Mouse (Mus musculus) liver (tissue): ENCODE data around the gene Fryl.
A peak's percentile ranks its signal among the peaks of the same experiment; 100 is the strongest.

Experiments used
- DNase-seq: peaks from one replicate; pipeline ENCODE4 v3.0.0-alpha.2; 2020; ENCODE audit warnings: mixed read lengths

Gene Fryl

DNA sequence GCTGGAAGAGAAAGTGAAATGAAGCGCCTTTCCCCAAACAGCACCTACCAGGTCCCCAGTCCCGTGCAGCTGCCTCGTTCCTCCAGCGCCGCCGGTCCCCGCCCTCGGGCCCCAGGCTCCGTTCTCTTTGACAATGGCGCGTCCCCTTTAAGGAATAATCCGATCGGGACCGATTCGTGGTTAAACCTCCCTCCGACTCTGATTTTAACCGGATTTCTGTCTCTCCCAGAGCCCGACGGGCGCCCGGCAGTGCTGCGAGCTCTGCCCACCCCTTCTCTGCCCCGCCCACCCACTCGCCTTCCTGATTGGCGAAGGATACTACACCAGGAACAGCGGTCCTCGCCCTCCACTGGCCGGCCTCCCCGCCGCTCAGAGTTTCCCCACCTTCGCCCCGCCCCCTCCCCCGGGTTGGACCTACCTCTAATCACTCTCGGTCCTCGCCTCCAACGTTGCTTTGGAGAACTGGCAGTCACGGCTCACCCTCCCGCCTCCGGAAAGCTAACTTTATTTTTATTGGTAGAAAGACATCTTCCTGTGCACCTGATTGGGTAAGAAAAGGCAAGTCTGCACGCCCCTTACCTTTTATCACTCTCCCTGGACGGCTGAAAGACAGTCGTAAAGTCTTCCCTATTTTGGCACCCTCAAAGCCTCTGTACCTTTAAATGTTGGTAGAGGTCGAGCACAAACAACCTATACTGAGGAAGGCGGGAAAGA is at the start of gene Fryl:
Gene Fryl (minus strand): TSS at position 268 of the 714 bp plus-strand sequence.
- peak; percentile 100 for DNase-seq

DNA sequence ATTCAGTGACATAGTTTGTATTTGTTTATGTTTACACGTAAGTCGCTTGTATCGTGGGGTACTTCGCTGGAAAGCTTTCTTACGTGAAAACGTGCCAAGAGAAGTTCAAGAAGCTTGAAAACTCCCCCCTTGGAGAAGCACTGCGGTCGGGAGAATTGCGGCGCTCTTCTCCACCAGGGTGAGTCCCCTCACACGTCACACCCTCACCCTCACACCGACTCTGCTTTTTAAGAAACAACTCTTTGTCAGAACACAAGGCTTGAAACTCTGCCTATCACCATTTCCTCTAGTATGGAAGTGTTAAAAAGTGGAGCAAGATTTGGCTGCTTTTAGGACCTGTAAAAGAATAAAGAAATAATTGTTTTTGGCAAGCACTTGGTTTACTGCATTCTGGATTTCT is 48.1 kb upstream of the Fryl start:
- no peak for DNase-seq

DNA sequence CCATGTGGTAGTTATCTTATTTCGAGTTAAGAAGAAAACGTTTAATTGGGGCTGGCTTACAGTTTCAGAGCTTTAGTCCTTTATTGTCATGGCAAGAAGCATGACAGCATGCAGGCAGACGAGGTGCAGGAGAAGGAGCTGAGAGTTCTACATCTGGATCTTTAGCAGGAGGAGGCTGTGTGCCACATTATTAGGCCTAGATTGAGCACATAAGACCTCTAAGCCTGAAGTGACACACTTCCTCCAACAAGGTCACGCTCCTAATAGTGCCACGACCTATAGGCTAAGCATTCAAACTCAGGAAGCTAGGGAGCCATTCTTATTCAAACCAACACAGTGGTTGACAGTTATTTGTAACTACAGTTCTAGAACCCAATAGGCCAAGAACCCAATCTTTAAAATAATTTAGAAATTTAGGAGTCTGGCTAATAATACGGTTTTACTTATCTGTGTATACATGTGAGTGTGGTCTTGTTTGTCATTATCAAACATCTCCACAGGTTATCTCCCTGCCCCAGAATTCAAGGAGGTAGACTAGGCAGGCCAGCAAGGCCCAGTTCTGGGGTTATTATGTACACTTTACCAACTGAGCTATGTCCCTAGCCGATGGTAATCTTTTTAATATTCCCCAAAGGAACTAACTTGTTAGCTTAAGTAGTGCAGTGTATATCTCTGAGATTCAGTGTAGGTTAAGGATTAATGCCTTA is 45.3 kb upstream of the Fryl start:
- peak; percentile 28 for DNase-seq

DNA sequence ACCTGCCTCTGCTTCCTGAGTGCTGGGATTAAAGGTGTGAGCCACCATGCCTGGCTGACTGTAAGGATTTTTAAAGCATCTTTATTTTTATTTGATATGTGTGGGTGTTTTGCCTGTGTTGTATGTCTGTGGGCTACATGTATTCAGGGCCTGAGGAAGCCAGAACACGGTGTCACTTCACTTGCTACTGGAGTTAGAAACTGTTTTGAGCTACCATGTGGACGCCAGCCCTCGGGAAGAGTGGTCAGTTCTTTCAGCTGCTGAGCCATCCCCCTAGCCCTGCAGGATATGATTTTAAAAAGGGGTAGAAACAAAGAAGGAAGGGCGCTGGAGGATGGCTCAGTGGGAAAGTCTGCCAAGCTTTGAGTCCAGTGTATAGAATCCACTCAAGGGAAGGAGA is 39.5 kb upstream of the Fryl start:
- DNase-seq: no peak

DNA sequence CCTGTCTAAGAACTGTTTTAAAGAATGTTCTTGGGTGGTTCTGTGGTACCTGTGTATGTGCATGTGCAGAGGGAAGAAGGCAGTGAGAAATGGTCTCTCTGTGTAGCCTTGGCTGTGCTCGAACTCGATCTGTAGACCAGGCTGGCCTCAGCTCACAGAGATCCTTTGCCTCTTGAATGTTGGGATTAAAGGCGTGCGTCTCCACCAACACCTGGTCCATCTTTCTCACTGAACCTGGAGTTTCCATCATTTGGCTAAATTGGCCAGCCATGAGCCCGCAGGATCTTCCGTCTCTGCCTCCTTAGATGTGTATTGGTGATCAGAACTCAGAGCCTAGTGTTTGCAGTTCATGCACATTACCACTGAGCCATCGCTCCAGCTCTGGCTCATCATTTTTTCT is 38.6 kb upstream of the Fryl start:
- DNase-seq: no peak

DNA sequence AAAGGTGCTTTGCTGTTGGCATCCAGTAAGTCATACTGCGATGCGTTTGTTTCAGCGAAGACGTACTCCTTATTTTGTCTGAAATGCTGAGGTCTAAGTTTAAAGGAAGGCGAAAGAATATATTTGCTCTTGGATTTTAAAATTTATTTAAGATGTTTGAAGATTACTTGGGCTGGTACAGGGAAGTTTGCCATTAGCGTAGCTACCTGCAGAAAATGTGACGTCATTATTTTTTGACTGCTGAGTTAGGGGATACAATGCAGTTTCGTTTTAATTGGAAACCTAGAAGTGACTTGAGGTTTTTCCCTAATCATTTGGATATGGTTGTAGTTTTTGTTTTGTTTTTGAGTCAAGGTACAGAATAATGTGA is 37.0 kb upstream of the Fryl start:
- DNase-seq: no peak

DNA sequence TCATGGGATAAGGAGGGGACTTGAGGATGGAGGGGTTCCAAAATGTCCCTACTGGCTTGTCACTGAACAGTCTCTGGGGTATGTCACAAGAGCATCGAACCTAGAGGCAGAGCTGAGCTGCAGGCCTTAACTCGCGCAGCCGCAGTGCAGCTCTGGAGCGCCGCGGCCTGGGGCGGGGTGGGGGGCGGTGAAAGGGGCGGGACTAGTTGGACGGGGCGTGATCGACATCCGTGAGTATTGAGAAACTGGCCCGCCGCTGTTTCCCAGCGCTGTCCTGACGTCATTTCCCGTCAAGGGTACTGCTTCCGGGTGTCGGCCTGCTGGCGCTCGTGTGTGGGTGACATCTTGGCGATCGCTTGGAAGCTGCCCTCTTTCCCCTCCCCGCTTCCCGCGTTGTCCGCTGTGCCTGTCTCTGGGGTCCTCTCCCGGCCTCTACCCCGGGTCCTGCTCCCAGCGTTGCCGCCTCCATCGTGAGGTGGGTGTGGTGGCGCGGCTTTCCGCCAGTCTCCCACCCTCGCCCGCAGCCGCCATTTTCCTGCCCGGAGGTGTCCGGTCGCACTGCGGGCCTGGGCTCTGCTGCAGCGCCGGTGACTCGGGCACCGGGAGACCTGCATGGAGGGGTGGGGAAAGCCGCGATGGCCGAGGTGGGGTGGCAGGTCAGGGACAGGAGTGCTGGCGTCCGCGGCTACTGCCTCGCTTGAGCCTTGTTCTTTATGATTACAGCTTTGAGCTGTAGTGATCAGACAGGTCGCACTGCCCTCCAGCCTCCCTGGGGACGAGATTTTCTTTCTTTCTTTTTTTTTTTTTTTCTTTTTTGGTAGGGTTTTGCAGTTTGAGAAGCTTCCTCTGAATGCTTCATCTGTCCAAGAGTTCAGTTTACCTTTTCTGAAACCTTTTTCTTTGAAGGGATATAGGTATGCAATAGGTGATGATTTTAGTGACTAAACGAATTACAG is 36.4 kb upstream of the Fryl start, which contains the start of gene Ociad1:
Gene Ociad1 (plus strand): TSS at position 283 of the 956 bp plus-strand sequence.
- peak; percentile 98 for DNase-seq

DNA sequence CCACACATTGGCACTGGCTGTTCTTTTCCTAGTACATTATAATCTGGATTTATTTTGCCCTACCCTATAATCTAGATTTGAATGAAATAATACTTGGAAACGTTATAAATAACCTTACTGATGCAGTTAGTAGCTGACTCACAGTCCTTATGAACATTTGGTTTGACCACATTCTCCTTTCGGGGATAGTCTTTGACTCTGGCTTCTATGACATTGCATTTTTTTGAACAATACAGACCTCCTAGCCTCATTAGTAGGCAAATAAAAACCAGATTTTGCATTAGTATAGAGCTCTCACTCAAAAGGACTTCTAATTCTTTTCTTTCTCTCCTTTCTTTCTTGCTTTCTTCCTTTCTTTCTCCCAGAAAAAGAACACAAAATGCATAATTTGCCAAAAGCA is 33.5 kb upstream of the Fryl start:
- DNase-seq: no peak

DNA sequence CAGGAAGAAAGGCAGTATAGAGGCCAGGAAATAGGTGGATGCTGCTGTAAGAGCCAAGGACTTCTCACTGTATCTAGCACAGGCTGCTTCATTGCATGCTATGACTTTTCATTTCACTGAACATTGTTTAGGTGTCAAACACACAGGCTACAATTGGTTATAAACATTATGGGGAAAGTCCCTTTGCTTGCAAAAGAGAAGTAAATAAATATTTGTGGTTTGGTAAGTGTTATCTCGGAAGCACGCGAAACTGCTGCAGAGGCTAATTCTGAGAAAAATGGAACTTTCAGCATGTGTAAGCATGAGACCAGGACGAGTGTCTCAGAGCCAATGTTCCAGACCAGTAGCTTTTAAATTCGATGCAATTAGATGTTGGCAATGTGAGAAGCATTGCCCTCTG is 30.2 kb upstream of the Fryl start:
- no peak for DNase-seq

DNA sequence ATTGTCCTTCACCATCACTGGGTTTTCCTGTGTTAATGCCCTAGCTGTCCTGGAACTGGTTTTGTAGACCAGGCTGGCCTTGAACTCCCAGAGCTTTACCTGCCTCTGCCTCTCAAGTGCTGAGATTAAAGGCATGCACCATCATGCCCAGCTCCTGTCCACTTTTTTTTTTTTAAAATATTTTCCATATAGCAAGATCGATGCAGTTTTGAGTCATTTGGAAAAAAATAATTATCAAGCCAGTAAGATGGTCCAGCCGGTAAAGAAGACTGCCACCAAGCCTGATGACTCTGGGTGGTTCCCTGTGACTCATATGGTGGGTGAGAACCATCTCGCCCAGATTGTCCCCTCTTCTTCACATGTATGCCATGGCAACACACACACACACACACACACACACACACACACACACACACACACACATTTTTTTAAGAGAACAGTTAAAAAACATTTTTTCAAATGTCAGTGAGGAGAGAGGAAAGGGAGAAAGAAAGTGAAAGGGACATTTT is 29.1 kb upstream of the Fryl start:
- no peak for DNase-seq

DNA sequence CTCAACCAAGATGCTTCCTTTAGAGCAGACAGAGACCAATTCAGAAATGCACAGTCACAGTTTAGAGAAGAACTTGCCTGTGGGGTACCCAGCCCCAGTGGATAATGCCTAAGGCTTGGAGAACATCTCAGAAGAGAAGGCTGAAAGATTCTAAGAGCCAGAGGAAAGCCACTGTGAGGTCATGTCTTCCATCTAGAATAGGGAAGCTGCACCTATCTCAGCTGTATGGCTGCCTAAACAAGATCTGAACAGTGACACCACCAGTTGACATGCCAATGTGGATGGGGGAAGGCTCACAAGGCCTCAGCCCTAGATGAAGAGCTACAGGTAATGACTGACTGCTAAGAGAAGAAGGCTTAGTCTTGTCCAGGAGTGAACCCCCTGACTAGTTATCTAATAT is 27.6 kb upstream of the Fryl start:
- no peak for DNase-seq

DNA sequence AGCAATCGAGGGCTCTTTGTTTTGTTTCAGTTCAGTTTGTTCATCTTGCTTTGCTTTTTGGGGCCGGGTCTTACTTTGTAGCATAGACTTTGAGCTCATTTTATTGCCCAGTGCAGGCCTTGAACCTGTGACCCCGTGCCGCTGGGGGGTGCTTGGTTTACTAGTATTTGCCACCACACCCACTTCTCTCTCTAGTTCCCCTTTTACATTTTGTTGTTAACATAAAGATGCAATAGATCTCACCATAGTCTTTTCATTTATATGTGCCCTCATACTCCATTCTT is 24.1 kb upstream of the Fryl start:
- DNase-seq: no peak

DNA sequence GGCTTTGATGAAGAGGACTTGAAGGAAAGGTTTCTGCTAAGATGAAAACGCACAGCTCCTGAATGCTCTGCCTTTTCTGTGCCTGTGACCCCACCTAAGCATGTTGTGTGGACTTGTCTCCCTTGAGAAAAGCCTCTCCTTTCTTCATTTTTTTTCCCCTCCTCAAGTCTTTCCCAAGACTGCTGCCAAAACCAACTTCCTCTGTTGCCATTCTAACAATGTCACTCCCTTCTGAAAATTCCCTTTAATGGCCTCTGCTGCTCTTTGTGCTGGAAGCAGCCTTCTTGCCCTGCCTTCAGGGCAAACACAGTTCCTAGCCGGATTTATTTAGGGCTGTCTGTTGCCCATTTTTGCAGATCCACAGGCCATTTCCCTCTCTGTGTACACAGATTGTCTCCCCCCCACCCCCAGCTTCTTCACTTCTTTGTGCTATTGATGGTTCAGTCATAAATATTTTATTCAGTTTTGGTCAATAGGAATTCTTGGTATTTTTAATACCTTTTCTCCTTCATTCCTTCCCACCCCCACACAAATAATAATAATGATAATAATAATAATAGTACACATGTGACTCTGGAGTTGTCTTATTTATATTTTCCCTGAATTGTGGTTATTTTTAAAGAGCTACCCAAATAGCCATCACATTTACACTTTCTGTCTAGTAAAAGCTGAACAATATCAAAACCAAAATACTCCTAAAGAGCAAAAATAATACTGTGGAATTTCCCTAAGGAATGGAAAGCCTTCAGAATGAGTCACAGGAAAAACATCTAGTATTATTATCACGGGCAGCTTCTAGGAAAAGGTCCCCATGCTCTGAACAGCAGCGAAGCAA is 23.5 kb upstream of the Fryl start:
- no peak for DNase-seq

DNA sequence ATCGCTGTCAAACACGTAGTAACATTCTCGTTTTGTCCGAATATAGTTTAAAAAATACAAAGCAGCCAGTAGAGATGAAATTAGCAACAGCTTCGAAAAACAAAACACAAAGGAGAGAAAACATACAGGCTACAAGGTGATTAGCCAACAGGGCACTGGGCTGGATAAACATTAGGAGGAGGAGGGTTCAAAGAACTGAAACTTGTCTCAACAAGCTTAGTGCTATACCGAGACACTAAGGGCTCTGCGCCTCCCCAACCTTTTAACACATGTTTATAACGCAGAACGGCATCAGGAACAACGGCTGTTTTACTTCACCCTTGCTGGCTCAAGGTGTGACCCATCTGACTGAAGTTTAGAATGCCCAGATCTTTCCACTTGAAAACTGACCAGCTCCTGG is 22.8 kb upstream of the Fryl start:
- DNase-seq: no peak

DNA sequence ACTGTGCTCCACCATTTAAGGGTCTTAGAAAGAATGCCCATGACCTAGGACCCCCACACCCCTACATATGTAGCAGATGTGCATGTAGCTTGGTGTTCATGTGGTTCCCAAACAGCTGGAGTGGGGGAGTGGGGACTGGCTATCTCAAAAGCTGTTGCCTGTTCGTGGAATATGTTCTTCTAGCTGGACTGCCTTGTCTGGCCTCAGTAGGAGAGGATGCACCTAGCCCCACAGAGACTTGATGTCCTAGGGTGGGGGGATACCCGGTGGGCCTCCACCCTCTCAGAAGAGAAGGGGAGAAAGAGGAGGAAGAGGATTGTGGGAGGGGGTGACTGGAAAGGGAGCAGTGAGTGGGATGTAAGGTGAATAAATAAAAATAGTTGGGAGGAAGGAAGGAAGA is 18.5 kb upstream of the Fryl start:
- no peak for DNase-seq

DNA sequence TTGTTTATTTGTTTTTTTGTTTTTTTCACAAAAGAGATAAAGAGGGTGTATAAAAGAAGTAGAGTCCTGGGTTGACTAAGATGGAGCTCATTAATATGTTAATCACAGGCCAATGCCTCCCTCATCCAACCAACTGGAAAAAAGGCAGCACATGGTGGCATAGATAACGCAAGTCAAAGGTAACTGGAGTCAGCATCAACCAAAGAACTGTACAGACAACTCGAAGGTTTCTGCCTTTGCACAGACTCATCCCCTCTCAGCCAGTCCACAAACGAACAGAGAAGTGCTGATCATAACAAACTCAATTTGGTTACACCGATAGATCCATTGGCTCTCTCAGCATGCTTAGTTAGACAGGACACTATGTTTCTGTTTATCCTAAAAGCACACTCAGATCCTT is 16.8 kb upstream of the Fryl start:
- no peak for DNase-seq

DNA sequence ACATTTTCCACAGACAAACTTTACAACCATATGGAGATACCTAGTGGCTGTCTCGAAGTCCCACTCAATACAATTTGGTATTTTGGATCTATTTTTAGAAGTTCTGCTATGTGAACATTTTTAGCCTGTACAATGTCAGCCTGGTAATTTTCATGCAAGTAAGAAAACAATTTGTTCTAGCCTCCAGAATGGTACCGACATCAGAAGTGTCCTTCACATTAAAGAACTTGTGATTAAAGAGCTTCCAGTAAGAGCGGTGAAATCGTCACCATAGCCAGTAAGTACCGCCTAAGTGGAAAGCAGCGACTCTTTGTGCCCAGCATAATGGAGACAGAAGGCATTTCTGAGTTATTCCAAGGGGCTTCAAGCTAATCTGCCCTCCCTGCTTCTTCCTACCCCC is 14.2 kb upstream of the Fryl start:
- DNase-seq: no peak

DNA sequence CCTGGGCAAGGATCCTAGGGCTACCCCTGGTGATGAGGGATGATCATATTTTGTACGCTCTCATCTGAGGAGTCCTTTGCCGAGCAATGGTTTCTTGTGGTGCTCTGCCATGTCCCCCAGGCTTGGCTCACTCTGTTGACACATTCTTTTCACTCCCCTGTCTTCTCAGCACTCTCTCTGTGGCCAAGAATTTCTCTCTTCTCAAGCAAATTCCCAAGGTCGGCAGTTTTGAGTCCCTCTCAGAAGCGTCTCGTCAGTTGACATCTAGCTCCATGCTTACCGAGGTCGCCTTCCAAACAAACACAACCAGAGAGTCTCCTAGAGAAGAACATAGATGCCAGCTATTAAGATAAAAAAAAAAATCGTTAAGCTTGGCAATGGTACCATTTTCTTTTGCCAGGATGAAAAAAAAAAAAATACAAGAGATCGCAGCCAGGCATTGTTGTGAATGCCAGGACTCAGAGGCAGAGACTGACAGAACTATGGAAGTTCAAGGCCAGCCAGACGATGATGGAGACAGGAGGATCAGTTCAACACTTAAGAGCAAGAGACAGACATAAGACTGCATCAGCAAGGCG is 12.3 kb upstream of the Fryl start:
- no peak for DNase-seq

DNA sequence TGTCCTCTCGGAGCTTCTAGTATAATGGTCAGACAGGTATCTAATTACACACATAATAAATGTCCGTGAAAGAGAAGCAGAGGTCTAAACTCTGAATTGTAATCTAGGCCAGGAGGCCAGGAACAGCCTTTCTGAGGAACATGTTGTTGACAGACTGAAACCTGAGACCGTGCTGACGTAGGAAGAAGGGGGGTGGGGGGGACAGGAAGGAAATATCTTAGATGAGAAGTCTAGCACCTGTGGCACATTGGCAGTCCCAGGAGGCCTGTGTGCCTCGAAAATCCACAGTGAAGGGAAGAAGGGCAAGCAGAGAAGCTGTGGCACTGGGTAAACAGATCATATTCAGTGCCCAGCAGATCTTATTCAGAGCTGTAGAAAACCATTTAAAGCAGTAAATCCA is 9.0 kb upstream of the Fryl start:
- DNase-seq: no peak

DNA sequence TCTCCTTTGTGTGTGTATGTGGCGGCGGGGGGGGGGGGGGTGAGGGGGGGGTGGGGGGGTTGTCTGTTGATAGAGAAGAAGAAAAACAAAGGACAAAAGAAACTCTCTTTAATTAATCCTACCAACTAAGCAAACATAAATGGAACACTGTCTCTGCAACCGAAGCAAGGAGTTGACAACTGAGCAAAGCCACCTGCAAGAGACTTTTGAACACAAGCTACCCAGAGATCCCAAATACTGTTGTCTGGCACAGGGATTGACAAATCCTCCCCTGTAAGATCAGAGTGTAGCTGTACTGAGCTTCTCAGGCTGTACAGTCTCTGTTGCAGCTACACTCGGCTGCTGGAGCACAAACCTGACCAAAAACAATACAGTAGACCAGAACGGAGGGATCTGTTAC is 7.7 kb upstream of the Fryl start:
- DNase-seq: no peak

DNA sequence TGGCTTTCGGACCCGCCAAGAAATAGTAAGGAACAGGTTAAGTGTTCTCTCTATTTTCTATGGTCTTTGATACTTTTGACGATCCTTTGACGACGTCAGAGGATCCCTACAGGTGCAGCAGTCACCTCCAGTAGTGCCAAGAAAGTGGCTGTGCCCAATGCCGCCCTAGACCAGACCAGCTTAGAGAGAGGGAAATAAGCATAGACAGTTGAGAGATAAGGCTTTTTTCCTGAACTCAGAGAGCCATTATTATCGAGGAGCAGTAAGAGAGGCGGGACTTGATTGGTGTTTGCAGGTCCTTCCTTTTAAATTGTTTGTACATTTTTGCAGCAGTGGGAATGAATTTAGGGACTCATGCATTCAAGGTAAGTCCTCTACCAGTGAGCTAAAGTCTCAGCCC is 1.3 kb upstream of the Fryl start:
- DNase-seq: peak; percentile 25

DNA sequence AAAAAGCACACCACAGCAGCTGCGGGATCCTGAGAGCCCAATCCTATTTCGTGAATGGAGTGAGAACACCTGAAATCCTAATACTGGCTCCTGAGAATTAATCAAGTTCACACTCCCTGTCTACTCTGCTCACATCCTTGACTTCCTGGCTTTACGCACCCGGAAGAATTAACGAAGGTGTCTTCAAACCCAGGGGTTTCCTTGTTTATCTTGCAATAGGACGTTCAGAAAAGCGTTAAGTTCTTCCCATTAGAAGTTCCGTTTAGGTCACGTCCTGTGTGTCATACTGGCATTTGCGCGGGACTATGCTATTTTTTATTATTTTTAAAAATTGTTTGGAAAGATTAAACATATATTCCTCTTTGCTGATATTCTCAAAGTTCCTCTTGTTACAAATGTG is 677 bp upstream of the Fryl start:
- DNase-seq: no peak
